Mouse (Mus musculus) heart, embryonic 12.5 days (tissue): ENCODE measurements around the gene Stpg2. TPM values are rescaled to one million over a fixed set of nuclear protein-coding genes. Genes with fewer than 3 reads are reported as not detected.

Experiments used
- ATAC-seq: fragments of 200-750 bp; cut with Nextera tagmentation; 2 replicates; pipeline ENCODE4 v1.8.0; 2017; ENCODE audit warnings: moderate TSS enrichment, moderate library complexity; ENCODE audit not compliant: insufficient number of reproducible peaks, low FRiP score
- H3K27ac ChIP-seq: fragments of 300-500 bp; sonication (generic); 2 replicates; pipeline ENCODE4 v1.5.1; 2016; ENCODE audit warnings: mild to moderate bottlenecking, moderate library complexity; ENCODE audit not compliant: poor library complexity, severe bottlenecking
- H3K27me3 ChIP-seq: fragments of 300-500 bp; sonication (generic); replicated peaks from 2 replicates; pipeline ENCODE4 v1.6.1; 2016; ENCODE audit warnings: mild to moderate bottlenecking, moderate library complexity
- H3K36me3 ChIP-seq: fragments of 300-500 bp; sonication (generic); 2 replicates; pipeline ENCODE4 v1.6.1; 2016; ENCODE audit warnings: mild to moderate bottlenecking, moderate library complexity
- H3K4me1 ChIP-seq: fragments of 300-500 bp; sonication (generic); replicated peaks from 2 replicates; pipeline ENCODE4 v1.6.1; 2016; ENCODE audit warnings: mild to moderate bottlenecking
- H3K4me2 ChIP-seq: fragments of 300-500 bp; sonication (generic); 2 replicates; pipeline ENCODE4 v1.6.1; 2016; ENCODE audit warnings: mild to moderate bottlenecking, moderate library complexity
- H3K4me3 ChIP-seq: fragments of 300-500 bp; sonication (generic); 2 replicates; pipeline ENCODE4 v1.5.1; 2016; ENCODE audit warnings: mild to moderate bottlenecking
- H3K9ac ChIP-seq: fragments of 300-500 bp; sonication (generic); 2 replicates; pipeline ENCODE4 v1.6.1; 2016; ENCODE audit warnings: mild to moderate bottlenecking, moderate library complexity
- H3K9me3 ChIP-seq: fragments of 300-500 bp; sonication (generic); replicated peaks from 2 replicates; pipeline ENCODE4 v1.6.1; 2016; ENCODE audit warnings: mild to moderate bottlenecking, moderate library complexity
- WGBS: fragments of 180-500 bp; shearing (Covaris S2); methylation state at CpG from one replicate; pipeline ENCODE4 v1.1.7; 2016; 5-methylcytosine and 5-hydroxymethylcytosine counted together
- polyA plus RNA-seq: library from polyadenylated mRNA; unstranded; fragments of >200 nt; fragmentation: Nextera tagmentation; extraction: Ambion mirVana; gene quantifications from 2 replicates; pipeline ENCODE4 v1.2.1, GENCODE M21; 2016

Stpg2 gene
- 0.08 TPM in 1 of 2 replicates, not detected in the other for polyA plus RNA-seq

DNA sequence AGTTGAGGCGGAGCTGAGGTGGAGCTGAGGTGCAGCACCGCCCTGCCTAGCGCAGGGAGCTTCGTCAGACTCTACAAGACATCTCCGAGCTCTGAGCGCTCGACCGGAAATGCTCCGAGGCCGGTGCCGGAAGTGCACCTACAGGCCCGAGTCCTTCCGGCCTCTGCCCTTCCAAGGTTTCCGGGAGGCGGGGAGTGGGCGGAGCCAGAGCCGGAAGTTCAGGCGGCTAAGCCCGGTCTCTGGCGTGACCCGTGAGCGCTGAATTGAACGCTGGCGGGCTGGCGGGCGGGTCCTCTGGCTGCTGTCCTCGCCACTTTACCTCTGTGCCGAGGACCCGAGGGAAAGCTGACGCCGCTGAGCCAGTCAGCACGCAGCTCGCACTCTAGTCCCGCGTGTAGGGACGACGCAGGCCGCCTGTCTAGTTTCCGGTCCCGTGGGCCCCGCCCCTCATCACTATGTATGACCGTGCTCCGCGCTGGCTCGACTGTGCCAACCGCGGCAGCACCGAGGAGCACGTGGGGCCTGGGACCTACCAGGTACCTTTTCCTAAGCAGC, at the start of gene Stpg2:
Stpg2 (plus strand) TSS at position 251 of the 555 bp plus-strand sequence.
- peak within 1 kb of the TSS; percentile 87 for H3K27ac ChIP-seq
- no peaks in the 10 kb centered on the region for H3K36me3 ChIP-seq
- peak; percentile 94 for ATAC-seq
- H3K9me3 ChIP-seq: no peaks in the 10 kb centered on the region
- H3K4me1 ChIP-seq: 0 out of 2 replicates have a peak, but pooled peaks cover 3% of the 10 kb centered on the region
- WGBS: under 1% methylated on average over 49 of the region's 49 CpGs
- H3K4me3 ChIP-seq: peak within 1 kb of the TSS; percentile 69
- peak within 1 kb of the TSS; percentile 67 for H3K9ac ChIP-seq
- H3K4me2 ChIP-seq: peak within 1 kb of the TSS; percentile 91
- H3K27me3 ChIP-seq: peaks cover 13% of the 10 kb centered on the region

DNA sequence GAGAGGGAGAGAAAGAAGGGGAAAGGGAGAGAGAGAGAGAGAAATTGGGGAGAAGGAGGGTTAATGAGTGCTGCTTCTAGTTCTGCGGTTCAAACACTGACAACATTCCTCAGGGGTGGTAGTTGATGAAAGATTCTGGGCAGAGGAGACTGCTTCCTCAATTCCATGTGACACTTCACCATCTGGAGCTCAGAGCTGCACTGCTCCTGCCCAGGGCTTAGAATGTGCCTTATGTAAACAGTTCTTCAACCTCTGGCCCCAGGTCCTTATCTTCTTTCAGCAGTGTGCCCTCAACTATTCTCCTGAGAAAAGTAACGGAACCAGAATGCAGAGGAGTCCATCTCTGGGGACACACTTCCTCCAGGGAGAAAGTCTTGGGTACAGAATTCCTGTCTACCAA, 43.3 kb upstream of the Stpg2 start:
- H3K4me2 ChIP-seq: no peak overlapping the region
- WGBS: 12% methylated on average over 2 of the region's 2 CpGs
- no peak overlapping the region for H3K4me3 ChIP-seq
- H3K36me3 ChIP-seq: no peaks in the 10 kb centered on the region
- H3K9me3 ChIP-seq: no peaks in the 10 kb centered on the region
- ATAC-seq: no peak
- H3K27ac ChIP-seq: no peak overlapping the region
- 0 out of 2 replicates have a peak, but pooled peaks cover 3% of the 10 kb centered on the region for H3K4me1 ChIP-seq
- H3K9ac ChIP-seq: no peak overlapping the region
- H3K27me3 ChIP-seq: no peaks in the 10 kb centered on the region

DNA sequence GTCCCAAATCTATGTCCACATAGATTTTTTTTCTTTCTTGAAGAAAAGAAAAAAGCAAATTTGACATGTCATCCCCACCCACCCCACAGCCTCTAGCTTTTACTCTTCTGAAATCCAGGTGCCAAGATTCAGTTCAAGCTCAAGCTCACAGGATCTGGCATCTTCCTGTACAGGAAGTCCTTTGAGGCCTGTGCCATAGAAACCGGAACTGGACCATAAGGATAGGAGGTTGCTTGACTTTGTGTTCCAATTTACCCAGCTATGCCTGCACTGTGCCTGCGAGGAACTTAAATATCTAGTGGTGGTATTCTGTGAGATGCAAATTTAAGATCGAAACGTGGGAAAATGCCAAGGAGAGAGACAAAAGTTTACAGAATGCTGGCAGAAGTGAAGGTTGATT, 42.8 kb upstream of the Stpg2 start:
- Histone ChIP-seq H3K27me3 (no peaks in the 10 kb centered on the region), H3K4me2 (no peak overlapping the region), H3K4me3 (no peak overlapping the region), H3K9me3 (no peaks in the 10 kb centered on the region), H3K36me3 (no peaks in the 10 kb centered on the region), H3K4me1 (0 out of 2 replicates have a peak, but pooled peaks cover 3% of the 10 kb centered on the region), H3K27ac (no peak overlapping the region), H3K9ac (no peak overlapping the region)
- WGBS: 71% methylated on average over 4 of the region's 4 CpGs
- ATAC-seq: no peak

DNA sequence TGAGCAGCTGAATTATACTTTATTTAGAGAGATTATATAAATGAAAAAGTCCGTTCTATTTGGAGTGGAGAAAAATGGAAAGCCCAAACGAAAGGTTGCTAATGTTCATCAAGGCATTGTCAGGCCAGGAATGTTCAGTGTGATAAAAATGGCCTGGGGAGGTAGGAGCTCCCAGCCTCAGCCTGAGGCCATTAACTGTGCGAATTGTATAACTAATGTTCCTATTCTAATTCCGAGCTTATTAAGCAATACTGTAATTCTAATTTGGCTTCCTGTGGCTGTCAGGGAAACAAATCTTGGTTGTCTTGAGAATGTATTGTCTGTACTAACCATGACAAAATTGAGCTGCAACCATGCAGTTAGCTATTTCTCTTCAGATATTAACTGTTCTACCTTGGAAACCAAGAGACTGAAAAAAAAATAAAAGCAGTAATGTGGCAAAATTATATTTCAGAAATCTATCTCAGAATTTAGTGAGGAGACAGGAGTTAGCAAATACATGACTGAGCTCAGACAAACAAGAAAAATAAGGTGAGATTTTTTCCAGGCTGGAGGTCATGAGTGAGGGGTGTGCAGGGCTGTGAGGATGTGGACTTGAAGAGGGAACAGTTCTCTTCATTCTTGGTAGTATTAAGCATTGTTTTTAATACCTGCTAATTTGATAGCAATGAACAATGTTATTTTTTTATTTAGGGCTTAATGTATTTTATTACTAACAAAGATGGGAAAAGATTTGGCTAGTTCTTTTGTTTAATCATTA, 36.8 kb upstream of the Stpg2 start:
- ATAC-seq: no peak
- H3K4me3 ChIP-seq: no peak overlapping the region

DNA sequence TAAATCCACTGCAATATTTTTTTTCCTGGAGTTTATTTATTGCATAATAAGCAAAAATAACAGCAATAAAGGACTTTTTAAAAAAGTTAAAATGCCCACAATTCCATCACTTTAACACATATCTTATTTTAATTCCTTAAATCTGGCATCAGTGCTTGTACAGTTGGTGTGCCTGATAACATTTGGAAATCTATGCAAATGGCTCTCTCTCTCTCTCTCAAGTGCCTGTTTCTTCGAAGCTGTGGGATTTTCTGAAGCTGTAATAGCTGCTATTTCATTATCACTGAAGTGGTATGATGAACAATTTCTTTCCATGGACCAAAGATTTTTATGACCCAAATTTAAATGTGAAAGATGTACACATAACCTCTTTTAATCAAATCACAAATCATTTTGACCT, 35.8 kb upstream of the Stpg2 start:
- no peaks in the 10 kb centered on the region for H3K27me3 ChIP-seq
- ATAC-seq: no peak
- 48% methylated on average over 1 of the region's 1 CpGs for WGBS

More for the DNA sequence above, 36.8 kb upstream of the Stpg2 start:
- Histone ChIP-seq H3K4me2 (no peak overlapping the region), H3K9ac (no peak overlapping the region), H3K36me3 (no peaks in the 10 kb centered on the region), H3K4me1 (no peaks in the 10 kb centered on the region), H3K27me3 (no peaks in the 10 kb centered on the region), H3K9me3 (no peaks in the 10 kb centered on the region), H3K27ac (no peak overlapping the region)
- 63% methylated on average over 4 of the region's 4 CpGs for WGBS

DNA sequence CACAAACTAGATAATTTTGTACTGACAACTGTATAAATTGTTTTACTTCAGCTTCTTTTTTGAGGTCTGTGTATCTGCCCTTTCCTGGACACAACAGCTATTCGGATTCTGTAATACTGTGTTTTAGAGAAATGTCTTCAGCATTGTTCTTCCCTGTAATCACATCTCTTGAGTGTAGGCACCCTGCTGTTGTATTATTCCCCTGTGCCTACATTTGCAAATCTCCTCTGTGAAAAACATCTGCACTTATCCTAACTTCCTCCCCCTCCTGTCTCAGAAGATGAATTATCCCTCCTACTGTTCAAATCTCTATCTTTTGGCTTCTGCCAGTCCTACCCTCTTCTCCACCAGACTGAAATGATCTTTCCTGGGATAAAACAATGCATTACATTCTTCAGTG, 28.6 kb upstream of the Stpg2 start:
- Histone ChIP-seq H3K4me2 (no peak overlapping the region), H3K4me3 (no peak overlapping the region), H3K9ac (no peak overlapping the region), H3K27ac (no peak overlapping the region), H3K4me1 (no peaks in the 10 kb centered on the region), H3K9me3 (no peaks in the 10 kb centered on the region), H3K36me3 (no peaks in the 10 kb centered on the region), H3K27me3 (no peaks in the 10 kb centered on the region)
- no peak for ATAC-seq
- WGBS: 63% methylated on average over 1 of the region's 1 CpGs

More for the DNA sequence above, 35.8 kb upstream of the Stpg2 start:
- Histone ChIP-seq H3K9me3 (no peaks in the 10 kb centered on the region), H3K4me3 (no peak overlapping the region), H3K4me1 (no peaks in the 10 kb centered on the region), H3K27ac (no peak overlapping the region), H3K9ac (no peak overlapping the region), H3K36me3 (no peaks in the 10 kb centered on the region), H3K4me2 (no peak overlapping the region)

DNA sequence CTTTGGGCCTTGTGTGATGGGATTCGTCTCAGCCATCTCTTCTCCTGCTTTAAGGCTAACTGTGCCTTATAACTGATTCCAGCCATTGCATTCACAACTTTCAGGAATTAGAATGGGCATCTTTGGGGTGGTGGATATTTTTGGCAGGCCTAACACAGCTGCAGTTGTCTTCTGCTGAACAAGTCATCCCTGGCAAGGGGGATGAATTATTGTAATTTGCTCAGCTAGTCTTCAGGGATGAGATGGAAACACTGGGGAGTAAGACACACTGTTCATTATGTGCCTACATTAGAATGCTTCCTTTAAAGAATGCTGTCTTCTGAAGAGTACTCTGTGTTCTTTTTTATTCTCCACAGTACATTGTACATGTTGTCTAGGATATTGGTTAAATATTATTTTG, 14.0 kb upstream of the Stpg2 start:
- H3K27ac ChIP-seq: no peak overlapping the region
- H3K4me1 ChIP-seq: no peaks in the 10 kb centered on the region
- no peak for ATAC-seq
- 61% methylated on average over 1 of the region's 1 CpGs for WGBS
- H3K4me2 ChIP-seq: no peak overlapping the region
- H3K27me3 ChIP-seq: no peaks in the 10 kb centered on the region
- H3K4me3 ChIP-seq: no peak overlapping the region
- no peaks in the 10 kb centered on the region for H3K9me3 ChIP-seq
- no peaks in the 10 kb centered on the region for H3K36me3 ChIP-seq
- H3K9ac ChIP-seq: no peak overlapping the region

DNA sequence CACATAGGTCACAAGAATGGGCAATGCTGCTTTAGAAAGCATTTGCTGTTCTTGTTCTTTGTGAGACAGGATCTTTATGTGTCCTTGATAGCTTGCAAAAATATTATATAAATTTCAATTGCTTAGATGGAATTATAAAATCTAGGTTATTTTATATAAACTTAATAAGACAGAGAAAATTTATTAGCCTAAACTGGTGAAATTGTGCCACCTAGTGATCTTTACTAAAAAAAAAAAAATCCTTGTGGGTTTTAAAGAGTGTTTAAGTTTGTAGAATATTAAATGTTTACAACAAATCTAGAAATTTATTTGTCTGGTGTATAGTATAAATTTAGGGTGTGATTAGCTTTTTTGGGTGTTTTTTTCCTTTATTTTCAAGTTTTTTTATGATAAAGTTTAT, 11.6 kb upstream of the Stpg2 start:
- no peak for ATAC-seq
- Histone ChIP-seq H3K27me3 (no peaks in the 10 kb centered on the region; the same call in 1 of the 2 replicates), H3K9ac (no peak overlapping the region), H3K4me2 (no peak overlapping the region), H3K9me3 (no peaks in the 10 kb centered on the region), H3K4me3 (no peak overlapping the region), H3K27ac (no peak overlapping the region), H3K4me1 (no peaks in the 10 kb centered on the region), H3K36me3 (no peaks in the 10 kb centered on the region)

DNA sequence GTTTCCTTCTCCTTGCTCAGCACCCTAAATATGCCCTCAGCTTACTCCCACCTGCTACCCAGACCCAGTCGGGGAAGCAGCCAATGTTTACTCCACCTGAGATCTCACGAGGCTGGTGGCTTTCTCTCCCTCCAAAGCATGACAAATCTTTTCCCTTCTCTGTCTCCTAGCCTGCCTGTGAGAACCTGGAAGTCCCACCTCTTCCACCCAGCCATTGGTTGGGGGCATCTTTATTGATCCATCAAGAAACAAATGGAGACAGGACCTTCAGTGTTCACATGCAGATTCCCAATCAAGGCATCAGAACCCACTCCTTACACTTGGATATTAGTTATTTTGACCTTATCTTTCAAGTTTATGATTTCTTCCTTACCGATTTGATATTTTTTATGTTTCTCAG, 7.1 kb upstream of the Stpg2 start:
- Histone ChIP-seq H3K9ac (no peak overlapping the region), H3K4me1 (no peaks in the 10 kb centered on the region), H3K4me2 (no peak overlapping the region), H3K4me3 (no peak overlapping the region), H3K36me3 (no peaks in the 10 kb centered on the region), H3K27me3 (peaks cover 15% of the 10 kb centered on the region), H3K9me3 (no peaks in the 10 kb centered on the region), H3K27ac (no peak overlapping the region)
- no peak for ATAC-seq
- WGBS: 59% methylated on average over 3 of the region's 3 CpGs

DNA sequence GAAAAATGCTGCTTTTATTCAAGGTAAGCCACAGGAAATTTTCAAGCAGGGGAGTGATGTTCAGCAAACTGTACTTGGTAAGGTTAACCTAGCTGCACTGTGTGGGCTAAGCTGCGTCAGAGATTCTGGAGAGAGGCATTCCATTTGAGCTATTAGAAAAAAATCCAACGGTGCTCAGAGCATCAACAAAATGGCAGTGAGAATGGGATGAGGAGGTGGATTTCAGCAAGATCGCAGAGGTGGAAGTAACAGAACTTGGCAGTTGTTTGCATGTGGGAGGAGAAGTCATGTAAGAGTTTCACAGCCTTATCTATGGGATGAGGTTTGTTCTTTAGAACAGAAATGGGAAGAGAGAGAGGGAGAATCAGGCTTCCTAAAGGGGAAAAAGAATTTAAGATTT, 5.2 kb upstream of the Stpg2 start:
- ATAC-seq: no peak
- peaks cover 17% of the 10 kb centered on the region for H3K27me3 ChIP-seq
- WGBS: 66% methylated on average over 3 of the region's 3 CpGs
- no peak overlapping the region for H3K27ac ChIP-seq
- H3K9ac ChIP-seq: no peak overlapping the region
- H3K9me3 ChIP-seq: no peaks in the 10 kb centered on the region
- 0 out of 2 replicates have a peak, but pooled peaks cover 3% of the 10 kb centered on the region for H3K4me1 ChIP-seq
- no peaks in the 10 kb centered on the region for H3K36me3 ChIP-seq
- no peak overlapping the region for H3K4me2 ChIP-seq
- H3K4me3 ChIP-seq: no peak overlapping the region

DNA sequence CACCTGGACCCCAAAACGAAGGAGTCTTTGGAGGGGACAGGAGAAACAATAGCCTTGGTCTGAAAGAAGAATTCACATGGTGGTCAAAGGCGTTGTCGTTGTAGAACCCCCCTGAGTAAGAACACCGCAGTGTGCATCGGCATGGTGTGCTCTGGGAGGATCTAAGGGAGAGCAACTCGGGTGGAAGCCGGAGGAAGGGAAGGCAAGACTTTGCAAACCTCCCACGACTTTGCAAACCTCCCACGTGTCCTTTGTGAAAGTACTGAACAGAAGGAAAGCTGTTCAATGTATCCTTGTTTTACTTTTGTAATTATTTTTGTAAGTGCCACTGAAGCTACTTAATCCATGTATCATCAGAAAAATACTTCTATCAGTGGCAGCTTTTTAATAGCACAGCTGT, 11.5 kb downstream of the Stpg2 start:
- Histone ChIP-seq H3K4me1 (no peaks in the 10 kb centered on the region), H3K9ac (no peak overlapping the region), H3K4me3 (no peak overlapping the region), H3K27me3 (no peaks in the 10 kb centered on the region), H3K27ac (no peak overlapping the region), H3K9me3 (no peaks in the 10 kb centered on the region), H3K36me3 (no peaks in the 10 kb centered on the region), H3K4me2 (no peak overlapping the region)
- ATAC-seq: no peak
- 60% methylated on average over 9 of the region's 9 CpGs for WGBS
